Mouse (Mus musculus) bone marrow, adult 2 months (tissue): ENCODE results near the gene Macrod2. TPM values are rescaled to one million over a fixed set of nuclear protein-coding genes. Genes with fewer than 3 reads are reported as not detected.

Source experiments
- H3K27ac ChIP-seq: fragments of 200-500 bp; 2 replicates; pipeline ENCODE4 v1.5.1; 2012; ENCODE audit warnings: low read depth, mild to moderate bottlenecking, control low read depth, inconsistent platforms, low read length; ENCODE audit not compliant: control insufficient read depth, poor library complexity, insufficient read depth
- H3K4me1 ChIP-seq: fragments of 200-500 bp; 2 replicates; pipeline ENCODE4 v1.6.1; 2011; ENCODE audit warnings: low read length; ENCODE audit not compliant: control insufficient read depth, insufficient read depth
- H3K4me3 ChIP-seq: fragments of 200-500 bp; replicated peaks from 2 replicates; pipeline ENCODE3; 2011; ENCODE audit warnings: mild to moderate bottlenecking, low read depth, low read length, control low read depth; ENCODE audit not compliant: control insufficient read depth
- CTCF ChIP-seq: fragments of 200-500 bp; IDR thresholded peaks from 2 replicates; pipeline ENCODE4 v1.5.1; 2011; ENCODE audit warnings: low read length, control low read depth; ENCODE audit not compliant: control insufficient read depth, insufficient read depth
- POLR2A ChIP-seq: fragments of 200-500 bp; IDR thresholded peaks from 2 replicates; pipeline ENCODE4 v1.6.1; 2011; ENCODE audit warnings: low read depth, mild to moderate bottlenecking, control low read depth, low read length, borderline replicate concordance; ENCODE audit not compliant: control insufficient read depth
- WGBS: fragments of 180-500 bp; shearing (Covaris S2); methylation state at CpG from one replicate; pipeline ENCODE4 v1.1.7; 2018; 5-methylcytosine and 5-hydroxymethylcytosine counted together
- polyA plus RNA-seq: library from polyadenylated mRNA; stranded (reverse); fragments of >200 nt; gene quantifications from 2 replicates; pipeline ENCODE4 v1.2.4, GENCODE M21; 2011; ENCODE audit warnings: low replicate concordance; ENCODE audit not compliant: missing spikeins, insufficient read depth, insufficient read length

Macrod2 gene
- polyA plus RNA-seq, 1 experiment: 2.8 TPM

GRCm38 (mm10) chr2:140668311-140668710 is 273.2 kb downstream of the Macrod2 start:
- no peak overlapping the region for H3K27ac ChIP-seq
- 16% methylated on average over 8 of the region's 8 CpGs for WGBS
- no peaks in the 10 kb centered on the region for H3K4me1 ChIP-seq
- H3K4me3 ChIP-seq: no peak overlapping the region
- TF ChIP-seq CTCF (peak; percentile 10; the same call in 1 of the 2 replicates), POLR2A (no peak)

GRCm38 (mm10) chr2:140669081-140669480 is 274.0 kb downstream of the Macrod2 start:
- WGBS: 81% methylated on average over 2 of the region's 2 CpGs
- no peak for TF ChIP-seq POLR2A
- no peak for TF ChIP-seq CTCF
- no peak overlapping the region for H3K4me3 ChIP-seq

GRCm38 (mm10) chr2:140669786-140670185 is 274.7 kb downstream of the Macrod2 start:
- TF ChIP-seq CTCF (no peak), POLR2A (no peak)
- WGBS: 78% methylated on average over 2 of the region's 2 CpGs
- Histone ChIP-seq H3K4me3 (no peak overlapping the region), H3K4me1 (no peaks in the 10 kb centered on the region), H3K27ac (no peak overlapping the region)

More at GRCm38 (mm10) chr2:140669081-140669480, 274.0 kb downstream of the Macrod2 start:
- Histone ChIP-seq H3K4me1 (no peaks in the 10 kb centered on the region), H3K27ac (no peak overlapping the region)

- no peak overlapping the region for H3K27ac ChIP-seq
- no peaks in the 10 kb centered on the region for H3K4me1 ChIP-seq
- WGBS: 7% methylated on average over 12 of the region's 12 CpGs
- TF ChIP-seq POLR2A (no peak), CTCF (no peak)
- no peak overlapping the region for H3K4me3 ChIP-seq
Measured at GRCm38 (mm10) chr2:140670457-140670856, 275.3 kb downstream of the Macrod2 start.

GRCm38 (mm10) chr2:140670963-140671702 is 276.0 kb downstream of the Macrod2 start, which contains the start of gene Flrt3:
TSS of gene Flrt3 (minus strand) at chr2:140671469.
- TF ChIP-seq POLR2A (no peak), CTCF (no peak)
- WGBS: 2% methylated on average over 26 of the region's 26 CpGs
- H3K27ac ChIP-seq: no peak within 1 kb of the TSS
- H3K4me3 ChIP-seq: no peak within 1 kb of the TSS
- H3K4me1 ChIP-seq: no peaks in the 10 kb centered on the region

GRCm38 (mm10) chr2:140673466-140673865 is 278.4 kb downstream of the Macrod2 start:
- Histone ChIP-seq H3K27ac (no peak overlapping the region), H3K4me1 (no peaks in the 10 kb centered on the region), H3K4me3 (no peak overlapping the region)
- 76% methylated on average over 5 of the region's 5 CpGs for WGBS
- TF ChIP-seq POLR2A (no peak), CTCF (no peak)

GRCm38 (mm10) chr2:140676728-140677127 is 281.6 kb downstream of the Macrod2 start:
- TF ChIP-seq POLR2A: no peak
- TF ChIP-seq CTCF: no peak
- Histone ChIP-seq H3K4me1 (no peaks in the 10 kb centered on the region), H3K4me3 (no peak overlapping the region), H3K27ac (no peak overlapping the region)
- WGBS: 63% methylated on average over 3 of the region's 3 CpGs

- Histone ChIP-seq H3K4me1 (no peaks in the 10 kb centered on the region), H3K27ac (no peak overlapping the region), H3K4me3 (no peak overlapping the region)
- TF ChIP-seq CTCF (no peak), POLR2A (no peak)
- WGBS: 36% methylated on average over 2 of the region's 2 CpGs
Measured at GRCm38 (mm10) chr2:140690906-140691305, 295.8 kb downstream of the Macrod2 start.

- Histone ChIP-seq H3K4me1 (no peaks in the 10 kb centered on the region), H3K4me3 (no peak overlapping the region), H3K27ac (no peak overlapping the region)
- no peak for TF ChIP-seq POLR2A
- TF ChIP-seq CTCF: no peak
- 0% methylated on average over 1 of the region's 1 CpGs for WGBS
Measured at GRCm38 (mm10) chr2:140691403-140691802, 296.3 kb downstream of the Macrod2 start.
